Mouse (Mus musculus): ENCODE data around the gene Fggy. TPM values are rescaled to one million over a fixed set of nuclear protein-coding genes. Genes with fewer than 3 reads are reported as not detected.

The Fggy gene
- polyA plus RNA-seq, 1 experiment = 11.4 TPM

- Histone ChIP-seq H3K4me3 (replicated peaks; ENCODE audit: insufficient read depth, low read depth, low read length) (no peak overlapping the region), H3K27ac (ENCODE audit: insufficient read depth, low read length) (no peak overlapping the region), H3K4me1 (ENCODE audit: control insufficient read depth, insufficient read depth, low read length) (no peaks in the 10 kb centered on the region; the same call in 1 of the 2 replicates), H3K27me3 (ENCODE audit: control insufficient read depth, insufficient read depth, low read length) (no peaks in the 10 kb centered on the region; the same call in 1 of the 2 replicates)
- DNase-seq = no peak
- TF ChIP-seq CTCF (IDR thresholded peaks at IDR 0.05; ENCODE audit: borderline replicate concordance, insufficient read depth, low read depth, low read length) (no peak), POLR2A (IDR thresholded peaks at IDR 0.05; ENCODE audit: borderline replicate concordance, insufficient read depth, low read length) (no peak)
- WGBS = 85% methylated on average over 6 of the region's 6 CpGs
Measured at GRCm38 (mm10) chr4:95868348-95868747, 311.0 kb downstream of the Fggy start.

- WGBS = 22% methylated on average over 6 of the region's 6 CpGs
- peak; percentile 33 to 45 for DNase-seq
- no peak overlapping the region for H3K27ac ChIP-seq (ENCODE audit: insufficient read depth, low read length)
- no peak overlapping the region for H3K4me3 ChIP-seq (replicated peaks; ENCODE audit: insufficient read depth, low read depth, low read length)
- TF ChIP-seq CTCF (IDR thresholded peaks at IDR 0.05; ENCODE audit: borderline replicate concordance, insufficient read depth, low read depth, low read length) = peak; percentile 14; the same call in 1 of the 2 replicates
- no peak for TF ChIP-seq POLR2A (IDR thresholded peaks at IDR 0.05; ENCODE audit: borderline replicate concordance, insufficient read depth, low read length)
- no peaks in the 10 kb centered on the region for H3K4me1 ChIP-seq (ENCODE audit: control insufficient read depth, insufficient read depth, low read length)
- H3K27me3 ChIP-seq (ENCODE audit: control insufficient read depth, insufficient read depth, low read length) = no peaks in the 10 kb centered on the region
Measured at GRCm38 (mm10) chr4:95871216-95871881, 314.0 kb downstream of the Fggy start.

- H3K27me3 ChIP-seq (ENCODE audit: control insufficient read depth, insufficient read depth, low read length) = no peaks in the 10 kb centered on the region
- 28% methylated on average over 4 of the region's 4 CpGs for WGBS
- H3K4me1 ChIP-seq (ENCODE audit: control insufficient read depth, insufficient read depth, low read length) = no peaks in the 10 kb centered on the region
- no peak overlapping the region for H3K27ac ChIP-seq (ENCODE audit: insufficient read depth, low read length)
- TF ChIP-seq CTCF (IDR thresholded peaks at IDR 0.05; ENCODE audit: borderline replicate concordance, insufficient read depth, low read depth, low read length) = no peak
- no peak for TF ChIP-seq POLR2A (IDR thresholded peaks at IDR 0.05; ENCODE audit: borderline replicate concordance, insufficient read depth, low read length)
- H3K4me3 ChIP-seq (replicated peaks; ENCODE audit: insufficient read depth, low read depth, low read length) = no peak overlapping the region
- DNase-seq = no peak
Measured at GRCm38 (mm10) chr4:95875896-95876295, 318.6 kb downstream of the Fggy start.

- H3K4me3 ChIP-seq (replicated peaks; ENCODE audit: insufficient read depth, low read depth, low read length) = no peak overlapping the region
- 86% methylated on average over 4 of the region's 4 CpGs for WGBS
- no peak for TF ChIP-seq CTCF (IDR thresholded peaks at IDR 0.05; ENCODE audit: borderline replicate concordance, insufficient read depth, low read depth, low read length)
- no peak for TF ChIP-seq POLR2A (IDR thresholded peaks at IDR 0.05; ENCODE audit: borderline replicate concordance, insufficient read depth, low read length)
- no peak overlapping the region for H3K27ac ChIP-seq (ENCODE audit: insufficient read depth, low read length)
- DNase-seq = no peak
- no peaks in the 10 kb centered on the region for H3K27me3 ChIP-seq (ENCODE audit: control insufficient read depth, insufficient read depth, low read length)
- no peaks in the 10 kb centered on the region for H3K4me1 ChIP-seq (ENCODE audit: control insufficient read depth, insufficient read depth, low read length)
Measured at GRCm38 (mm10) chr4:95877436-95877835, 320.1 kb downstream of the Fggy start.

GRCm38 (mm10) chr4:95881751-95882350 is 324.5 kb downstream of the Fggy start:
- no peak overlapping the region for H3K4me3 ChIP-seq (replicated peaks; ENCODE audit: insufficient read depth, low read depth, low read length)
- H3K4me1 ChIP-seq (ENCODE audit: control insufficient read depth, insufficient read depth, low read length) = no peaks in the 10 kb centered on the region
- no peak for DNase-seq
- H3K27me3 ChIP-seq (ENCODE audit: control insufficient read depth, insufficient read depth, low read length) = no peaks in the 10 kb centered on the region
- TF ChIP-seq POLR2A (IDR thresholded peaks at IDR 0.05; ENCODE audit: borderline replicate concordance, insufficient read depth, low read length) = no peak
- no peak for TF ChIP-seq CTCF (IDR thresholded peaks at IDR 0.05; ENCODE audit: borderline replicate concordance, insufficient read depth, low read depth, low read length)
- 19% methylated on average over 4 of the region's 4 CpGs for WGBS
- H3K27ac ChIP-seq (ENCODE audit: insufficient read depth, low read length) = no peak overlapping the region

GRCm38 (mm10) chr4:95884184-95885145 is 327.2 kb downstream of the Fggy start:
- H3K4me3 ChIP-seq (replicated peaks; ENCODE audit: insufficient read depth, low read depth, low read length) = no peak overlapping the region
- H3K27ac ChIP-seq (ENCODE audit: insufficient read depth, low read length) = no peak overlapping the region
- TF ChIP-seq POLR2A (IDR thresholded peaks at IDR 0.05; ENCODE audit: borderline replicate concordance, insufficient read depth, low read length) (no peak), CTCF (IDR thresholded peaks at IDR 0.05; ENCODE audit: borderline replicate concordance, insufficient read depth, low read depth, low read length) (no peak)
- DNase-seq = no peak
- no peaks in the 10 kb centered on the region for H3K27me3 ChIP-seq (ENCODE audit: control insufficient read depth, insufficient read depth, low read length)
- 89% methylated on average over 4 of the region's 4 CpGs for WGBS
- H3K4me1 ChIP-seq (ENCODE audit: control insufficient read depth, insufficient read depth, low read length) = no peaks in the 10 kb centered on the region

- no peak overlapping the region for H3K27ac ChIP-seq (ENCODE audit: insufficient read depth, low read length)
- 92% methylated on average over 2 of the region's 2 CpGs for WGBS
- no peak for TF ChIP-seq POLR2A (IDR thresholded peaks at IDR 0.05; ENCODE audit: borderline replicate concordance, insufficient read depth, low read length)
- no peak for TF ChIP-seq CTCF (IDR thresholded peaks at IDR 0.05; ENCODE audit: borderline replicate concordance, insufficient read depth, low read depth, low read length)
- no peaks in the 10 kb centered on the region for H3K27me3 ChIP-seq (ENCODE audit: control insufficient read depth, insufficient read depth, low read length)
- no peak for DNase-seq
- H3K4me3 ChIP-seq (replicated peaks; ENCODE audit: insufficient read depth, low read depth, low read length) = no peak overlapping the region
- H3K4me1 ChIP-seq (ENCODE audit: control insufficient read depth, insufficient read depth, low read length) = no peaks in the 10 kb centered on the region
Measured at GRCm38 (mm10) chr4:95895199-95895754, 338.0 kb downstream of the Fggy start.
